Mouse (Mus musculus) embryonic fibroblast, embryonic 13.5 days (primary cell): ENCODE results near the gene Fam98b.

Experiments
- CTCF ChIP-seq: IDR thresholded peaks from 2 replicates; pipeline ENCODE4 v1.5.1; 2011; ENCODE audit warnings: mild to moderate bottlenecking, control low read depth, low read length, moderate library complexity, borderline replicate concordance; ENCODE audit not compliant: insufficient read depth
- POLR2A ChIP-seq: IDR thresholded peaks from 2 replicates; pipeline ENCODE4 v1.6.1; 2011; ENCODE audit warnings: low read depth, mild to moderate bottlenecking, control low read depth, low read length, moderate library complexity

- no peak for TF ChIP-seq CTCF
- no peak for TF ChIP-seq POLR2A
Measured at GRCm38 (mm10) chr2:117217695-117218216, 31.8 kb upstream of the Fam98b start.
